Mouse (Mus musculus) hindlimb bud, embryonic 11.5 days (tissue): ENCODE measurements around the gene Rbms2.
"Not testable (repeated sequence)": the region's sequence is repeated elsewhere in the genome, so short reads cannot be mapped to it uniquely, and the experiment has no call there.

Source experiments
- DNase-seq: peaks from one replicate; pipeline ENCODE4 v3.0.0-alpha.2; 2012; ENCODE audit warnings: low read depth, low spot score; ENCODE audit errors: extremely low spot score

Rbms2 gene

GRCm38 (mm10) chr10:128179989-128180388 lies at the start of gene Rbms2:
Rbms2 (minus strand) TSS chr10:128180297.
- no peak for DNase-seq

GRCm38 (mm10) chr10:128228009-128228408 lies 47.9 kb upstream of the Rbms2 start:
- no peak for DNase-seq

- DNase-seq, result no peak
Measured at GRCm38 (mm10) chr10:128227592-128227991, 47.5 kb upstream of the Rbms2 start.

GRCm38 (mm10) chr10:128225538-128225937 lies 45.4 kb upstream of the Rbms2 start, which contains the start of gene Mip:
Mip (plus strand) TSS chr10:128225838.
- DNase-seq, result no peak

GRCm38 (mm10) chr10:128225064-128225463 lies 45.0 kb upstream of the Rbms2 start:
- no peak for DNase-seq

GRCm38 (mm10) chr10:128221533-128222286 lies 41.6 kb upstream of the Rbms2 start:
- DNase-seq, result no peak

GRCm38 (mm10) chr10:128218387-128219117 lies 38.5 kb upstream of the Rbms2 start:
- DNase-seq, result no peak

GRCm38 (mm10) chr10:128214981-128215380 lies 34.9 kb upstream of the Rbms2 start:
- no peak for DNase-seq

GRCm38 (mm10) chr10:128214112-128214511 lies 34.0 kb upstream of the Rbms2 start:
- DNase-seq, result not testable (repeated sequence)

- DNase-seq, result peak; percentile 84
Measured at GRCm38 (mm10) chr10:128212871-128213323, 32.8 kb upstream of the Rbms2 start.

- no peak for DNase-seq
Measured at GRCm38 (mm10) chr10:128212148-128212547, 32.1 kb upstream of the Rbms2 start.

- DNase-seq, result peak; percentile 84
Measured at GRCm38 (mm10) chr10:128211390-128212108, 31.5 kb upstream of the Rbms2 start, which contains the start of gene Spryd4. Spryd4 (minus strand) TSS chr10:128211807.

GRCm38 (mm10) chr10:128210954-128211353 lies 30.9 kb upstream of the Rbms2 start:
- DNase-seq, result no peak

- no peak for DNase-seq
Measured at GRCm38 (mm10) chr10:128210131-128210530, 30.0 kb upstream of the Rbms2 start.

- no peak for DNase-seq
Measured at GRCm38 (mm10) chr10:128209311-128210009, 29.4 kb upstream of the Rbms2 start.

GRCm38 (mm10) chr10:128208326-128208725 lies 28.2 kb upstream of the Rbms2 start:
- DNase-seq, result no peak

- no peak for DNase-seq
Measured at GRCm38 (mm10) chr10:128204941-128205340, 24.8 kb upstream of the Rbms2 start.

GRCm38 (mm10) chr10:128201856-128202255 lies 21.8 kb upstream of the Rbms2 start:
- no peak for DNase-seq

GRCm38 (mm10) chr10:128194551-128195461 lies 14.7 kb upstream of the Rbms2 start:
- DNase-seq, result no peak
